Mouse (Mus musculus) forebrain, embryonic 16.5 days (tissue): ENCODE data around the gene Vpreb2. TPM values are rescaled to one million over a fixed set of nuclear protein-coding genes. Genes with fewer than 3 reads are reported as not detected.
"Not testable (repeated sequence)": the region's sequence is repeated elsewhere in the genome, so short reads cannot be mapped to it uniquely, and the experiment has no call there.

ENCODE experiments used
- ATAC-seq: fragments of 200-750 bp; cut with Nextera tagmentation; 2 replicates; pipeline ENCODE4 v1.8.0; 2017; ENCODE audit warnings: mild to moderate bottlenecking, moderate library complexity
- H3K27ac ChIP-seq: fragments of 300-500 bp; sonication (generic); 2 replicates; pipeline ENCODE4 v1.5.1; 2014; ENCODE audit warnings: low read length, control low read depth
- H3K27me3 ChIP-seq: fragments of 300-500 bp; sonication (generic); replicated peaks from 2 replicates; pipeline ENCODE4 v1.6.1; 2014; ENCODE audit warnings: low read length; ENCODE audit not compliant: control insufficient read depth, insufficient read depth
- H3K36me3 ChIP-seq: fragments of 300-500 bp; sonication (generic); 2 replicates; pipeline ENCODE4 v1.6.1; 2014; ENCODE audit not compliant: control insufficient read depth, insufficient read depth
- H3K4me1 ChIP-seq: fragments of 300-500 bp; sonication (generic); replicated peaks from 2 replicates; pipeline ENCODE4 v1.6.1; 2014; ENCODE audit warnings: low read length; ENCODE audit not compliant: control insufficient read depth, insufficient read depth
- H3K4me2 ChIP-seq: fragments of 300-500 bp; sonication (generic); 2 replicates; pipeline ENCODE4 v1.6.1; 2014; ENCODE audit warnings: mild to moderate bottlenecking, low read length, control low read depth
- H3K4me3 ChIP-seq: fragments of 300-500 bp; sonication (generic); replicated peaks from 2 replicates; pipeline ENCODE4 v1.5.1; 2014; ENCODE audit warnings: mild to moderate bottlenecking, low read length, control low read depth
- H3K9ac ChIP-seq: fragments of 300-500 bp; sonication (generic); replicated peaks from 2 replicates; pipeline ENCODE4 v1.6.1; 2014; ENCODE audit warnings: low read depth, low read length, control low read depth
- H3K9me3 ChIP-seq: fragments of 300-500 bp; sonication (generic); 2 replicates; pipeline ENCODE4 v1.6.1; 2016; ENCODE audit warnings: low read length; ENCODE audit not compliant: control insufficient read depth
- WGBS: fragments of 180-500 bp; shearing (Covaris S2); extraction: QIAGEN DNeasy Blood & Tissue Kit; methylation state at CpG from one replicate; pipeline ENCODE4 v1.1.7; 2014; 5-methylcytosine and 5-hydroxymethylcytosine counted together
- polyA plus RNA-seq: library from polyadenylated mRNA; unstranded; fragments of >200 nt; fragmentation: Nextera tagmentation; extraction: Ambion mirVana; gene quantifications from 2 replicates; pipeline ENCODE4 v1.2.1, GENCODE M21; 2015

Gene Vpreb2
- polyA plus RNA-seq, 1 experiment from 2014 or later, result not detected

DNA sequence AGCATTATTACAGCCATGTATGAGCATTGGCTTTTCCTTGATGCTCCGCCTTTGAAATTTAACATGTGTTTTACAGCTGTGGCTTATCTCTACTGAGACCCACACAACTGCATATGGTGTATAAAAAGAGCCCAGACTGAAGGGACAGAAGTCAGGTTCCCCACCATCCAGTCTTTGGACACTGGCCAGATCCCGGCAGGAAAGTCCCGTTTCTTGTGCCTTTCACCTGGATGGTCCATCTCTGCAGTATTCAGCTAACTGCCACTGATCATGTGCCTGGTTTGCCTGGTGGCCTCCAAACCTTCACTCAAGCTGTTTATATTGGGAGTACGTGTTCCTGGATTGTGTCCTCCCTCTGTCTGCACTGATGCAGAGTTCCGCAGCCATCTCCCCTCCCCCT is 4.0 kb downstream of the Vpreb2 start:
- no peaks in the 10 kb centered on the region for H3K4me1 ChIP-seq
- no peaks in the 10 kb centered on the region for H3K36me3 ChIP-seq
- no peak overlapping the region for H3K27ac ChIP-seq
- H3K9ac ChIP-seq, result no peak overlapping the region
- no peaks in the 10 kb centered on the region for H3K27me3 ChIP-seq
- no peaks in the 10 kb centered on the region for H3K9me3 ChIP-seq
- H3K4me2 ChIP-seq, result no peak overlapping the region
- no peak for ATAC-seq
- no peak overlapping the region for H3K4me3 ChIP-seq
- WGBS, result 61% methylated on average over 5 of the region's 5 CpGs

DNA sequence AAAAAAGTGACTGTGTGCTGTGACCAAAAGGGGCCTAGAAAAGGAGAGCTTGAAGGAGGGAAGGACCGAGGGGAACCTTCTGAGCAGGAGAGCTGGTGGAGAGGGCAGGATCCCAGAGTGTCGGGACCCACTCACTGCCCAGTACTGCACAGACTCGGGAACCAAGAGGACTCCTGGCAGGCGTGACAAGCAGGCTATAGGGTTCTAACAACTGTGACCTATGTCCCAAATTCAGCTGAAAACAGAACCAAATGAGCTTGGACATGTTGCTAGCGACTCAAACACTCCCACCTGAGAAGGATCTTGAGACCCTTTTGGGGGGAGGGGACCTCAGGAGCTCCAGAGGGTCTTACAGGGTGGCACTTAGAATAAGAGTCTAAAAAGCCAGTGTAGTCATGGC is 4.8 kb downstream of the Vpreb2 start:
- no peak overlapping the region for H3K27ac ChIP-seq
- no peak overlapping the region for H3K4me3 ChIP-seq
- no peaks in the 10 kb centered on the region for H3K4me1 ChIP-seq
- peaks cover 2% of the 10 kb centered on the region; the same call in 1 of the 2 replicates for H3K9me3 ChIP-seq
- no peak overlapping the region for H3K4me2 ChIP-seq
- no peak overlapping the region for H3K9ac ChIP-seq
- 69% methylated on average over 5 of the region's 5 CpGs for WGBS
- H3K27me3 ChIP-seq, result no peaks in the 10 kb centered on the region
- no peaks in the 10 kb centered on the region for H3K36me3 ChIP-seq
- no peak for ATAC-seq

DNA sequence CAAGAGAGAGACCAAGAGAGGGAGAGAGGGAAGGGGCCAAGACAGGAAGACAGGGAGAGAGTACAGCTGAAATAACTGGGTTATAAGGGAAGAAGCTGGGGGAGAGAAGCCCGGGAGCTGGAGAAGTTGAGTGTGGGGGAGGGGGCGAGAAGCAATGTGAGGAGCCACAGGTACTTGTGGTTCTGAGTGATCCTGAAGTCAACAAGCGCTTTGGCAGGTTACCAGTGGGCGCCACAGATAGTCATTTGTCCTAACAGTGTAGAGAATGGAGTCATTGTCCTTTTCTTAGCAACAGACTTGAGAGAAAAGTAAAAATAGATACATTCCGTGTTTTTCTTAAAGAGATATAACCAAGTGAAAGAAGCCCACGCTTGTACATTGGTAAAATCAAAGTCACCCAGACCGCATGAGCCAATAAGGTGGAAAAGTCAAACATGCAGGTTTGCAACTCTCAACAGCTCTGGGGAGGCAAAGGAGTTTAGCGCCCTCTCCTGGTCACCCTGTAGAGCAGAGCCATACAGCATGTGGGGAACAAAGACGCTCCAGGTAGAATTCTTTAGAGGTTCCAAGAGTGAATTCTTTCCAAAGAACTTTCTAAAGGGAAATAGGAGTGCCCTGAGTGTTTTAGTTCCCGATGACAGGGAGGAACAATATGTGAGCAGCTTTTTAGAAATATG is 6.4 kb downstream of the Vpreb2 start:
- H3K27ac ChIP-seq, result no peak overlapping the region
- no peak overlapping the region for H3K9ac ChIP-seq
- H3K36me3 ChIP-seq, result no peaks in the 10 kb centered on the region
- H3K4me2 ChIP-seq, result no peak overlapping the region
- peaks cover 4% of the 10 kb centered on the region; the same call in 1 of the 2 replicates for H3K9me3 ChIP-seq
- H3K4me1 ChIP-seq, result no peaks in the 10 kb centered on the region
- 52% methylated on average over 10 of the region's 10 CpGs for WGBS
- H3K27me3 ChIP-seq, result no peaks in the 10 kb centered on the region
- no peak overlapping the region for H3K4me3 ChIP-seq
- no peak for ATAC-seq

DNA sequence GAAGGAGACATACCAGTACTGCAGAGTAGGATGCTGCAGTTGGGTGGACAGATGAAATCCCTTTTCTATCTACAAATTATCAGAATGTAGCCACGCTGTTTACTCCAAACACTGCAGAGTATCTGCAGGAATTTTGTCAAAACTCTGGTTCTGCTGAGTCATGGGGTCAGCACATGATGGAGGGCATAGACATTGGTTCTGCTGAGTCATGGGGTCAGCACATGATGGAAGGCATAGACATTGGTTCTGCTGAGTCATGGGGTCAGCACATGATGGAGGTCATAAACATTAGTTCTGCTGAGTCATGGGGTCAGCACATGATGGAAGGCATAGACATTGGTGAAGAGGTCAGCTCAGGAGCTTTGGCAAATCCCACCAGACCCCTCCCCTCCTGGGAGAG is 7.5 kb downstream of the Vpreb2 start:
- Histone ChIP-seq H3K27me3 (no peaks in the 10 kb centered on the region), H3K9ac (no peak overlapping the region), H3K4me1 (no peaks in the 10 kb centered on the region), H3K36me3 (no peaks in the 10 kb centered on the region), H3K4me3 (no peak overlapping the region), H3K4me2 (no peak overlapping the region), H3K9me3 (peaks cover 4% of the 10 kb centered on the region; the same call in 1 of the 2 replicates), H3K27ac (no peak overlapping the region)
- ATAC-seq, result no peak
- 73% methylated on average over 1 of the region's 1 CpGs for WGBS

DNA sequence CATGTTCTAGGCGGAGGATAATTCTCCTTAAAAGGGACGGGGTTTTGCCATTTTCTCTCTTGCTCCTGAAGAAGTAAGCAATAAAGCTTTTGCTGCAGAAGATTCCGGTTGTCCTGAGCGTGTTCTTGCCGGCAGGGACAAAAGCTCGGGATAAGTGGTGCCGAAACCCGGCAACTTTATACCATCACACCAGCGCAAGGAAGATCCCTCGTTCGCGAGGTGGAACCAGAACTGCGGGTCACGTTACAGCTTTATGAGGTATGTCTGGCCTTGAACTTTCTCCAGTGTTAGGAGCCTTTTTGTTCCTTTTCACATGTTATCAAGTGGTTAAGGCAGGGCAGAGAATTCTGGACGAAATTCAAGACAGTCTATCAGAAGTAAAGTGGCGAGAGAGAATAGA is 12.1 kb downstream of the Vpreb2 start:
- H3K27ac ChIP-seq, ATAC-seq, H3K9ac ChIP-seq, H3K4me2 ChIP-seq, H3K9me3 ChIP-seq, H3K4me3 ChIP-seq, H3K27me3 ChIP-seq, H3K4me1 ChIP-seq, H3K36me3 ChIP-seq: not testable (repeated sequence)
- 95% methylated on average over 16 of the region's 16 CpGs for WGBS

DNA sequence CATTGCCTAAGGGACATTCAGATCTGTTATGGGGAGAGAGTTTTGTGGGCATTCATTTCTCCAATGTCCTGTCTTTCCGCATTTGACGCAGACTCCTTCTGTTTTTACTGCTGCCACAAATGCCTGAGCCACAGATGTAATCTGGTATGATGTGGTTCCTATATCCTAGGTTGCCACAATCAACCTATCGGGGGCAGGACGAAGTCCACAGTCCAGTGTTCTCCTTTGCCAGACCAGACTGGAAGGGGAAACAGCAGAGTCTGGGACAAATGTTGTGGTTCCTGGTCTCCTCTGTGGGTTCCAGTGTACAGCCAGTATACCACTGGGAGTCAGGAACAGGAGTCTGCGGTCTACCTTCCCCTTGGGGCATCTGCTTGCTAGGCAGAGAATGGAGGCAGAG is 19.4 kb downstream of the Vpreb2 start:
- WGBS, result 93% methylated on average over 5 of the region's 5 CpGs
- ATAC-seq, result no peak
- H3K4me1 ChIP-seq, result no peaks in the 10 kb centered on the region
- no peaks in the 10 kb centered on the region for H3K27me3 ChIP-seq
- H3K27ac ChIP-seq, result no peak overlapping the region
- no peaks in the 10 kb centered on the region for H3K36me3 ChIP-seq
- H3K4me3 ChIP-seq, result no peak overlapping the region
- no peaks in the 10 kb centered on the region for H3K9me3 ChIP-seq
- no peak overlapping the region for H3K4me2 ChIP-seq
- H3K9ac ChIP-seq, result no peak overlapping the region

DNA sequence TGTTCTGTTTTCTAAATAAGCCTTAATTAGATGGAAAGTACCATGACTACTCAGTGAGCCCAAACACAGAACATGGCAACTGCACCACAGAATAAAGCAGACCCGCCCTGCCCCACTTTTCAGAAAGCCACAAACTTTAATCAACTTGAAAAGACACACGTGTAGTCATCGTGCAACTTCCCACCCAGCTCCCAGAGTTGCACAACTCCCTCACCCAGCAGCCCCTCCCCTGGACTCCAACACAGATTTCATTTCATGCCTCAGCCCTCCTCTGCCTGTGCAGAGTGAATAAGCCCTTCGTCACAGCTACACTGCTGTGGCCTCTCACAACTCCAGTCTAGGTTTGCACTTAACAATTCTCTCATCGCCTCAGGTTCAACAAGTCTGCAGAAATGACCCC is 24.4 kb downstream of the Vpreb2 start:
- Histone ChIP-seq H3K4me1 (no peaks in the 10 kb centered on the region), H3K9ac (no peak overlapping the region), H3K9me3 (no peaks in the 10 kb centered on the region), H3K27ac (no peak overlapping the region), H3K4me3 (no peak overlapping the region), H3K4me2 (no peak overlapping the region), H3K36me3 (no peaks in the 10 kb centered on the region), H3K27me3 (no peaks in the 10 kb centered on the region)
- 65% methylated on average over 5 of the region's 5 CpGs for WGBS
- no peak for ATAC-seq

DNA sequence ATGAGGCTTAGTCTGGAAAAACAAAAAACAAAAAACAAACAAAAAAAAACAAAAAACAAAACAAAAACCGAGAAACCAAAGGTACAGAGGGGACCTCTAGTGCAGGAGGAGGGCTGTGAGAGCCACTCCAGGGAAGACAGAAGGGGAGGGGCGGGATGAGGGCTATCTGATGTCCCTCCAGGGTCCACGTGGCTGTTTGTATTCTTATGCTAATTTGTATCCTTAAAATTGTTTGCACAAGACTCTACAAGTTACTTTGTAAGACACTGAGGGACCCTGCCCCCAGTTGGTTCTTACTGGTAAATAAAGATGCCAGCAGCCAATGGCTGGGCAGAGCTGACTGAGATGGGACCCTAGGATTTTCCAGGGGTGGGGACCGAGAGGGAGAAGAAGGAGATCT is 26.9 kb downstream of the Vpreb2 start:
- Histone ChIP-seq H3K9me3 (no peaks in the 10 kb centered on the region), H3K36me3 (no peaks in the 10 kb centered on the region), H3K27ac (no peak overlapping the region), H3K4me3 (no peak overlapping the region), H3K27me3 (no peaks in the 10 kb centered on the region), H3K4me2 (no peak overlapping the region), H3K9ac (no peak overlapping the region), H3K4me1 (no peaks in the 10 kb centered on the region)
- WGBS, result 40% methylated on average over 4 of the region's 4 CpGs
- ATAC-seq, result no peak

DNA sequence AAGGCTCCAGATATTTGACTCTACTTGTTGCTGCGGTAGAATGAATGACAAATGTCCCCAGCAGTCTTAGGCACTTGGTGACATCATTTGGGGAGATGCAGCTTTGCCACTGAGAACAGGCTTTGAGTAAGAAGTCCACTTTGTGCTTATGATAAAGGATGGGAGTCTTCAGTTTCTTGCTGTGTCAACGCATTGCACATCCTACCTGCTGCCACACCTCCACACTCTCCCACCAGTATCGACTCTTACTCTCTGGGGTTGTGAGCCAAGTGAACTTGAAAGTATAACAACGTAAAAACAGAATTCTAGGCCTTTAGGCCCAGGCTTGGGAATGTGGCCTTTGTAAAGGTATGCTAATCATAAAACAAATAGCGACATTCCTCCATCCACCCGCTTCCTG is 30.9 kb downstream of the Vpreb2 start:
- H3K9me3 ChIP-seq, result no peaks in the 10 kb centered on the region
- H3K4me2 ChIP-seq, result no peak overlapping the region
- no peaks in the 10 kb centered on the region for H3K4me1 ChIP-seq
- 82% methylated on average over 6 of the region's 6 CpGs for WGBS
- H3K27ac ChIP-seq, result no peak overlapping the region
- no peaks in the 10 kb centered on the region for H3K27me3 ChIP-seq
- no peak overlapping the region for H3K4me3 ChIP-seq
- H3K36me3 ChIP-seq, result no peaks in the 10 kb centered on the region
- no peak for ATAC-seq
- no peak overlapping the region for H3K9ac ChIP-seq

DNA sequence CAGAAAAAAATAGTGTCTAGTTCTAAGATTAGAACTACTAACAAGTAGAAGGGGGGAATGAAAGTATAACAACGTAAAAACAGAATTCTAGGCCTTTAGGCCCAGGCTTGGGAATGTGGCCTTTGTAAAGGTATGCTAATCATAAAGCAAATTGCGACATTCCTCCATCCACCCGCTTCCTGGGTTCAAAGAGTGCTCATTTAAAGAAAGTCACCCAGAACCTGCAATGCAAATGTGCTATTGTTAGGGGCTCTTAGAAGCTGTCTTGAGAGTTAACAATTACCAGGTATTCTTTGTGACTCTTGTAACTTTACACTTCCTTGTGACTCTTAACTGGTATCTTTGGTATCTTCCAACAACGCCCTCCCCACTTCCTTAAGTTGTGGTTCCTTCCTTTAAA is 36.3 kb downstream of the Vpreb2 start:
- not testable (repeated sequence) for H3K4me3 ChIP-seq, H3K9me3 ChIP-seq, ATAC-seq, H3K27ac ChIP-seq, H3K4me2 ChIP-seq, H3K4me1 ChIP-seq, H3K9ac ChIP-seq, H3K36me3 ChIP-seq, H3K27me3 ChIP-seq
- WGBS, result 65% methylated on average over 4 of the region's 4 CpGs
